ENCODE assay signal across 21 mouse cellular contexts in genomic region chr12:100886877-100887276, GRCm38 (mm10). TPM values are rescaled to one million over a fixed set of nuclear protein-coding genes. Genes with fewer than 3 reads are reported as not detected.
DNase-seq lines count a peak whose midpoint lies in the region; ATAC-seq and TF ChIP-seq lines count a peak whose summit lies in the region.
"Had no signal": no experiment of that assay in that cellular context is flagged by ENCODE, and none has a peak within 500 bp of the region (broad histone marks: within the 10 kb centered on the region; RNA-seq: fewer than 3 reads in every experiment).

No protein-coding gene starts in this region.

- H3K27ac ChIP-seq in layer of hippocampus, adult 2 months, result peak overlapping the region; percentile 39; the same call in 1 of the 2 replicates
- no peak overlapping the region for H3K27ac ChIP-seq in cortical plate, adult 2 months (ENCODE audit: insufficient read depth, low read length)
- H3K27ac ChIP-seq in hindbrain, embryonic 16.5 days (ENCODE audit: low read depth, low read length), result no peak overlapping the region
- H3K27ac ChIP-seq: embryonic facial prominence, embryonic 12.5 days; embryonic facial prominence, embryonic 15.5 days; gastrocnemius, adult 2 months; hindbrain, embryonic 12.5 days; hindbrain, embryonic 15.5 days had no signal

- peaks cover 3% of the 10 kb centered on the region; the same call in 1 of the 2 replicates for H3K9me3 ChIP-seq in hindbrain, embryonic 16.5 days (ENCODE audit: control insufficient read depth, low read length)
- H3K9me3 ChIP-seq: embryonic facial prominence, embryonic 12.5 days; embryonic facial prominence, embryonic 15.5 days; hindbrain, embryonic 12.5 days; hindbrain, embryonic 15.5 days had no signal

- H3K4me3 ChIP-seq in layer of hippocampus, adult 2 months, result peak overlapping the region; percentile 33
- H3K4me3 ChIP-seq in cortical plate, adult 2 months (ENCODE audit: insufficient read depth, low read length), result 0 out of 2 replicates have a peak overlapping the region, but pooled peaks have one; percentile 1
- H3K4me3 ChIP-seq in hindbrain, embryonic 16.5 days (ENCODE audit: low read length), result no peak overlapping the region
- H3K4me3 ChIP-seq: embryonic facial prominence, embryonic 12.5 days; embryonic facial prominence, embryonic 15.5 days; gastrocnemius, adult 2 months; hindbrain, embryonic 12.5 days; hindbrain, embryonic 15.5 days had no signal

- no peak for TF ChIP-seq CTCF in layer of hippocampus, adult 2 months (conservative IDR thresholded peaks at IDR 0.05)
- TF ChIP-seq CTCF in cortical plate, adult 2 months (IDR thresholded peaks at IDR 0.05; ENCODE audit: extremely low read depth, insufficient read depth, low read length), result no peak

- H3K4me1 ChIP-seq in cortical plate, adult 2 months (ENCODE audit: control insufficient read depth, insufficient read depth, low read length), result no peaks in the 10 kb centered on the region
- no peaks in the 10 kb centered on the region; the same call in 1 of the 2 replicates for H3K4me1 ChIP-seq in hindbrain, embryonic 16.5 days (ENCODE audit: control insufficient read depth, insufficient read depth, low read depth, low read length)
- H3K4me1 ChIP-seq: embryonic facial prominence, embryonic 12.5 days; hindbrain, embryonic 12.5 days had no signal

- H3K9ac ChIP-seq in hindbrain, embryonic 16.5 days (ENCODE audit: low read depth, low read length), result no peak overlapping the region
- H3K9ac ChIP-seq: embryonic facial prominence, embryonic 12.5 days; embryonic facial prominence, embryonic 15.5 days; hindbrain, embryonic 12.5 days; hindbrain, embryonic 15.5 days had no signal

- no peaks in the 10 kb centered on the region for H3K27me3 ChIP-seq in hindbrain, embryonic 16.5 days (replicated peaks; ENCODE audit: control insufficient read depth, insufficient read depth, low read length)
- H3K27me3 ChIP-seq: embryonic facial prominence, embryonic 12.5 days; hindbrain, embryonic 12.5 days; hindbrain, embryonic 15.5 days had no signal

- TF ChIP-seq POLR2A in cortical plate, adult 2 months (IDR thresholded peaks at IDR 0.05; ENCODE audit: extremely low read depth, insufficient read depth, low read length), result no peak

- H3K4me2 ChIP-seq in hindbrain, embryonic 16.5 days (ENCODE audit: low read length), result no peak overlapping the region
- H3K4me2 ChIP-seq: embryonic facial prominence, embryonic 12.5 days; embryonic facial prominence, embryonic 15.5 days; heart, embryonic 11.5 days; hindbrain, embryonic 12.5 days had no signal

- peak in 1 of 2 experiments; percentile 40 for DNase-seq in layer of hippocampus, adult 2 months (ENCODE audit: low spot score in 2 of 2)
- DNase-seq in layer of hippocampus, postnatal 36 days, result no peak
- DNase-seq in right cerebral cortex, adult 18-20 months, result peak; percentile 38
- DNase-seq in right cerebral cortex, adult 2 months (ENCODE audit: low spot score in 2 of 2), result no peak
- DNase-seq in brain, adult 2 months (ENCODE audit: low read depth, low spot score), result peak; percentile 73
- DNase-seq: adrenal gland, adult 2 months; adrenal gland, postnatal 14 days; cerebellum, adult 18-20 months; cerebellum, adult 9-10 months; cerebellum, postnatal 14 days; gastrocnemius, adult 2 months; gastrocnemius, postnatal 14 days; heart, adult 11 months had no signal

- WGBS in hindbrain, embryonic 16.5 days, result 80% methylated on average over 4 of the region's 4 CpGs

- no peak for ATAC-seq in hindbrain, embryonic 16.5 days
- ATAC-seq: forebrain, embryonic 14.5 days had no signal

- no peaks in the 10 kb centered on the region for H3K36me3 ChIP-seq in hindbrain, embryonic 16.5 days (ENCODE audit: control insufficient read depth, insufficient read depth, low read length)
- H3K36me3 ChIP-seq: embryonic facial prominence, embryonic 12.5 days; embryonic facial prominence, embryonic 15.5 days; hindbrain, embryonic 12.5 days; hindbrain, embryonic 15.5 days had no signal

RNA-seq across cellular contexts. Expression of gene Gpr68, which starts 21.1 kb away (rescaled TPM):
- 10 to 100 TPM; 20.1 to 22.2 TPM for total RNA-seq in layer of hippocampus, adult 2 months (2021)
- total RNA-seq in layer of hippocampus, postnatal 36 days (2021), result 10 to 100 TPM; 22.7 to 24.7 TPM
- 11.0 and 11.6 TPM in 2 replicates for polyA plus RNA-seq in cortical plate, adult 2 months (2012; rRNA removed)
- polyA plus RNA-seq in hindbrain, embryonic 16.5 days (2015; fragmentation: Nextera tagmentation; extraction: Ambion mirVana), result 6.3 and 6.8 TPM in 2 replicates

Comparison
In these comparisons a context has a peak if more than half of its experiments do, and no peak if none do; other contexts are left out.
1. DNase-seq: peak in right cerebral cortex, adult 18-20 months (single experiment) and brain, adult 2 months (single experiment); none in layer of hippocampus, postnatal 36 days (0 of 2) and right cerebral cortex, adult 2 months (0 of 2).